Mouse (Mus musculus): ENCODE measurements around the gene Mylk4. TPM values are rescaled to one million over a fixed set of nuclear protein-coding genes. Genes with fewer than 3 reads are reported as not detected.

The Mylk4 gene
- polyA plus RNA-seq, 1 experiment from 2014 or later: 0.16 TPM

DNA sequence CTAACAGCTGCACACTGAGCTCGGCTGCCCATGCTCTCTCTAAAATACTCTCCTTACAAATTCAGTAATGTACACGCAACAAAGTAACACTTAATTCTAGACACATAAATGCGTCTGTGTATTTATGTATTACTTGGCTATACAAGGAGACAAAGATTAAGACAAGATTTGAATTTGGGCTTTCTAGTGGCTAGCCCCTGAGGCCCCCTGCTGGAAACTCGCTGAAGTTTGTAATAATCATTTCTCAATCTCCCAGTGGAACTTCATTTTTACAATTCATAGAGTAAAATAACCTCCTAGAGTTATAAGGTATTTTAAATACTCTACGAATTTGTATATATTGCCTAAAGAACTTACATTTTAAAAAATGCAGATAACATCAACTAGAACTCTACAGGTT lies 699 bp downstream of the Mylk4 start:
- Histone ChIP-seq H3K9ac (ENCODE audit: low read depth, low read length) (no peak overlapping the region), H3K4me1 (ENCODE audit: control insufficient read depth, insufficient read depth, low read length) (no peaks in the 10 kb centered on the region), H3K4me2 (no peak overlapping the region), H3K9me3 (replicated peaks; ENCODE audit: control insufficient read depth, low read length) (no peaks in the 10 kb centered on the region), H3K4me3 (ENCODE audit: low read depth, low read length) (no peak overlapping the region), H3K27me3 (ENCODE audit: control insufficient read depth, insufficient read depth, low read length) (no peaks in the 10 kb centered on the region), H3K27ac (ENCODE audit: low read depth, low read length) (no peak overlapping the region), H3K36me3 (ENCODE audit: control insufficient read depth, insufficient read depth, low read length) (no peaks in the 10 kb centered on the region)
- no peak for ATAC-seq (replicated peaks; ENCODE audit: insufficient number of reproducible peaks, low FRiP score, low TSS enrichment)
- 53% methylated on average over 5 of the region's 5 CpGs for WGBS (ENCODE audit: insufficient replicate concordance)

DNA sequence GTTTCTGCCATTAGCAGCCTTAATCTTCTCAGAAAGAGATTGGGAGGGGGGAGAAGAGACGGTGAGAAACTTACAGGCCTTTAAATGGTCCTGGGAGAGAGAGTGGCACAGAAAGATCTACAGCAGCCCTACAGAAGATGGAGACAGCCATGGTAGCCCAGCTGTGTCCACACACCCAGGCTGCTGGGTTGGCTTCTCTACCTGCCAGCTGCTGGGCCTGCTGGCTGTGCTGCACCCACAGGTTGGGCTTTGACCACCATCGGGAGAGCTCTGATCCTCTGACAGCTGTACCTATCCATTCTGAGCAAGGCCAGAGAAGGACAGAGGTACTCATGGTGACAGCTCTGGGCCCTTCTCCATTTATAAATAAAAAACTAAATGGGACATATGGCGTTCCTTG lies 4.9 kb downstream of the Mylk4 start:
- ATAC-seq (replicated peaks; ENCODE audit: insufficient number of reproducible peaks, low FRiP score, low TSS enrichment): no peak

DNA sequence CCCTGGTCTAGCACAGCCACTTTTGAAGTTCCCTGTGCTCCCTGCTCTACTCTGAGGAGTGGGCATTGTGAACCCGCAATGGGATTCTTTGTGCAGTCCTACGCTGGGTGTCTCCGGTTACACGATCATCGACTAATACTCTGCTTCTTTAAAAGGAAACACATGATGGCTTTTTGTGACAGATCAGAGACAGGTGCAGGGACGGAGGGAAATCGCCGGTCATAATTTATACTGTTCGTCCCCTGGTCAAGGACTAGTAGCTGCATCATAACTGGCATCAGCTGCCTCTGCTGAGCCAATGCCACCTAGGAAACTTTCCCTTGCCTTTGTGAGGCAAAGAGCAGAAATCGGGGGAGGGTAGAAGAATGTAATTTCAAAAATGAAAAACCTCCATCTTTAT lies 7.4 kb downstream of the Mylk4 start:
- no peak for ATAC-seq (replicated peaks; ENCODE audit: insufficient number of reproducible peaks, low FRiP score, low TSS enrichment)
- 88% methylated on average over 10 of the region's 10 CpGs for WGBS (ENCODE audit: insufficient replicate concordance)

More for the DNA sequence above, 4.9 kb downstream of the Mylk4 start:
- Histone ChIP-seq H3K9me3 (replicated peaks; ENCODE audit: control insufficient read depth, low read length) (no peaks in the 10 kb centered on the region), H3K4me2 (no peak overlapping the region), H3K36me3 (ENCODE audit: control insufficient read depth, insufficient read depth, low read length) (no peaks in the 10 kb centered on the region), H3K27ac (ENCODE audit: low read depth, low read length) (no peak overlapping the region), H3K27me3 (ENCODE audit: control insufficient read depth, insufficient read depth, low read length) (no peaks in the 10 kb centered on the region), H3K9ac (ENCODE audit: low read depth, low read length) (no peak overlapping the region), H3K4me3 (ENCODE audit: low read depth, low read length) (no peak overlapping the region), H3K4me1 (ENCODE audit: control insufficient read depth, insufficient read depth, low read length) (no peaks in the 10 kb centered on the region; the same call in 1 of the 2 replicates)
- 67% methylated on average over 3 of the region's 3 CpGs for WGBS (ENCODE audit: insufficient replicate concordance)

DNA sequence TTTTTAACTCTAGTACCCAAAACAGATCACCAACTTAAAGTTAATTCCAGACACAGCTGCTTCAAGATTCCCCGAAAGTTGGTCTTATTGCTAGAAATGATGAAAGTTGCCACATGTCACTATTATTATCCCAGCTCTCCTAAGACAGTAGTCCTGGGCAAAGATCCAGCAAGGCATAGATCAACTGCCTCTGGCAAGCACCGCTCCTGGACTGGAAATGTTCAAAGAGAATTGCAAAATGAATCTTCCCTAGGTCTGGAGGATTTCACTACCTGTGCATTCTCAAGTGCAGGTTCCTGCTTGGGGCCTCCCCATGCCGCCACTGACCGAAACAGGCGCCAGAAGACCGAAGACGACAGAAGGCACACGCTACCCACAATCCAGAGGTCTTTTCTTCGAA lies 7.9 kb downstream of the Mylk4 start:
- no peak for ATAC-seq (replicated peaks; ENCODE audit: insufficient number of reproducible peaks, low FRiP score, low TSS enrichment)
- no peak overlapping the region for H3K9ac ChIP-seq (ENCODE audit: low read depth, low read length)

More for the DNA sequence above, 7.4 kb downstream of the Mylk4 start:
- Histone ChIP-seq H3K27ac (ENCODE audit: low read depth, low read length) (no peak overlapping the region), H3K9ac (ENCODE audit: low read depth, low read length) (no peak overlapping the region), H3K9me3 (replicated peaks; ENCODE audit: control insufficient read depth, low read length) (no peaks in the 10 kb centered on the region), H3K4me1 (ENCODE audit: control insufficient read depth, insufficient read depth, low read length) (no peaks in the 10 kb centered on the region; the same call in 1 of the 2 replicates), H3K4me2 (no peak overlapping the region), H3K27me3 (ENCODE audit: control insufficient read depth, insufficient read depth, low read length) (no peaks in the 10 kb centered on the region), H3K4me3 (ENCODE audit: low read depth, low read length) (no peak overlapping the region), H3K36me3 (ENCODE audit: control insufficient read depth, insufficient read depth, low read length) (no peaks in the 10 kb centered on the region)

DNA sequence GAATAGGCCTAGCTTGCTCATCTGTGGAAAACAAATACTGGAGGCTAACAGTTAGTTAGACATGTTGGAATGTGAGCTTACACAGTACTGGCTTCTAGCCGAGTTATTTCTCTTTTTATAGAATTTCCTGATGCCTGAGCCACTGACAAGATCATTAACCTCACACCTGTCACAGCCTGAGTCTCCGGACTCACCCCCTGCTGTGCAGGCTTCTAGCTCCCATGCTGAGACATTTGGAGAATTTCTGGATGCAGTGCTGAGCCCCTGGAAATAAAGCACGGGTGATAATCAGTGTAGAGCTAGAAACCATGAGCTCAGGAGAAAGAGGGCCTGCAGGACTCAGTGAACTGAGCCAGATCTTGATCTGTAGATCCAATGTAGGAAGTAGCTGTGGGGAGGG lies 13.8 kb downstream of the Mylk4 start:
- Histone ChIP-seq H3K27me3 (ENCODE audit: control insufficient read depth, insufficient read depth, low read length) (no peaks in the 10 kb centered on the region), H3K9me3 (replicated peaks; ENCODE audit: control insufficient read depth, low read length) (no peaks in the 10 kb centered on the region), H3K27ac (ENCODE audit: low read depth, low read length) (no peak overlapping the region), H3K4me1 (ENCODE audit: control insufficient read depth, insufficient read depth, low read length) (no peaks in the 10 kb centered on the region), H3K36me3 (ENCODE audit: control insufficient read depth, insufficient read depth, low read length) (no peaks in the 10 kb centered on the region), H3K4me2 (no peak overlapping the region), H3K4me3 (ENCODE audit: low read depth, low read length) (no peak overlapping the region), H3K9ac (ENCODE audit: low read depth, low read length) (no peak overlapping the region)
- ATAC-seq (replicated peaks; ENCODE audit: insufficient number of reproducible peaks, low FRiP score, low TSS enrichment): no peak
- WGBS (ENCODE audit: insufficient replicate concordance): 11% methylated on average over 3 of the region's 3 CpGs

More for the DNA sequence above, 7.9 kb downstream of the Mylk4 start:
- 81% methylated on average over 9 of the region's 9 CpGs for WGBS (ENCODE audit: insufficient replicate concordance)
- Histone ChIP-seq H3K27ac (ENCODE audit: low read depth, low read length) (no peak overlapping the region), H3K4me3 (ENCODE audit: low read depth, low read length) (no peak overlapping the region), H3K4me1 (ENCODE audit: control insufficient read depth, insufficient read depth, low read length) (no peaks in the 10 kb centered on the region; the same call in 1 of the 2 replicates), H3K9me3 (replicated peaks; ENCODE audit: control insufficient read depth, low read length) (no peaks in the 10 kb centered on the region), H3K27me3 (ENCODE audit: control insufficient read depth, insufficient read depth, low read length) (no peaks in the 10 kb centered on the region), H3K36me3 (ENCODE audit: control insufficient read depth, insufficient read depth, low read length) (no peaks in the 10 kb centered on the region), H3K4me2 (no peak overlapping the region)

DNA sequence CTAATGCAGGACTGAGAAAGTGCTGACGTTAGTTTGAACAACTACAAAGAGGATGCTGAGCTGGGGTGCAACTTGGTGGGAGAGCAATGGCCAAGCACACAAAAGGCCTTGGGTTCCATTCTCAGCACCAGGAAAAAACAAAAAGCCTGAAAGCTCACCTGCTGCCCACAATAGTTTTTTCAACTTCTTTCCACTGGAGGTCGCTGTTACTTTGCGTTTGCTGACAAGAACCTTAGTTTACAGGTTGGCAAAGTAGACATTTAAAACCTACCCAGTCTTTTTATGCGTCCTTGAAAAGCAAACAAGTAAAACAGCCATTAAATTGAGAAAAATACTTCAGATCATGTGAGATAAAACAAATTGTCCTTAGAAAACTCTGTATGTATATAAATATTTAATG lies 15.7 kb downstream of the Mylk4 start:
- Histone ChIP-seq H3K4me2 (no peak overlapping the region), H3K36me3 (ENCODE audit: control insufficient read depth, insufficient read depth, low read length) (no peaks in the 10 kb centered on the region), H3K9me3 (replicated peaks; ENCODE audit: control insufficient read depth, low read length) (no peaks in the 10 kb centered on the region), H3K27me3 (ENCODE audit: control insufficient read depth, insufficient read depth, low read length) (no peaks in the 10 kb centered on the region), H3K27ac (ENCODE audit: low read depth, low read length) (no peak overlapping the region), H3K4me3 (ENCODE audit: low read depth, low read length) (no peak overlapping the region), H3K9ac (ENCODE audit: low read depth, low read length) (no peak overlapping the region), H3K4me1 (ENCODE audit: control insufficient read depth, insufficient read depth, low read length) (peaks cover 9% of the 10 kb centered on the region; the same call in 1 of the 2 replicates)
- ATAC-seq (replicated peaks; ENCODE audit: insufficient number of reproducible peaks, low FRiP score, low TSS enrichment): no peak
- 13% methylated on average over 4 of the region's 4 CpGs for WGBS (ENCODE audit: insufficient replicate concordance)

DNA sequence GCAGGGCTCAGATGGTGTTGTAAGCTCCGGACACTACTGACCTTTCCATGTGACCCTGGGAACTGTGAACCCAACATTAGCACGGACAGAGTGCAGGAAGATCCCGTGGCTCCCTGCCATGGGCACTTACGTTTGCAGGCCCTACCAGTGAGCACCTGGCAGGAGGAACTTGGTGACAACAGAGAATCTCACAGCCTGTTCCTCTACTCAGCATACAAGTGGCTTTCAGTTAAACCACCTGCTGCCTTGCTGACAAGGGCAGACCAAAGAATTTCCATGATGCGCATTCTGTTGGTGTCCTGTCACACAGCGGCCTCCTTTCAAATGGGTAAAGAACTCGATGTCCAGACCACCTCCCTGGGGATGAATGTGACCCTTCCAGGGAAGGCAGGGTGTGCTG lies 19.3 kb downstream of the Mylk4 start:
- H3K4me2 ChIP-seq: no peak overlapping the region
- H3K9ac ChIP-seq (ENCODE audit: low read depth, low read length): no peak overlapping the region
- H3K27ac ChIP-seq (ENCODE audit: low read depth, low read length): no peak overlapping the region
- no peak for ATAC-seq (replicated peaks; ENCODE audit: insufficient number of reproducible peaks, low FRiP score, low TSS enrichment)
- no peaks in the 10 kb centered on the region for H3K36me3 ChIP-seq (ENCODE audit: control insufficient read depth, insufficient read depth, low read length)
- no peaks in the 10 kb centered on the region for H3K9me3 ChIP-seq (replicated peaks; ENCODE audit: control insufficient read depth, low read length)
- H3K4me1 ChIP-seq (ENCODE audit: control insufficient read depth, insufficient read depth, low read length): peaks cover 12% of the 10 kb centered on the region; the same call in 1 of the 2 replicates
- no peak overlapping the region for H3K4me3 ChIP-seq (ENCODE audit: low read depth, low read length)
- H3K27me3 ChIP-seq (ENCODE audit: control insufficient read depth, insufficient read depth, low read length): no peaks in the 10 kb centered on the region
- WGBS (ENCODE audit: insufficient replicate concordance): 15% methylated on average over 7 of the region's 7 CpGs

DNA sequence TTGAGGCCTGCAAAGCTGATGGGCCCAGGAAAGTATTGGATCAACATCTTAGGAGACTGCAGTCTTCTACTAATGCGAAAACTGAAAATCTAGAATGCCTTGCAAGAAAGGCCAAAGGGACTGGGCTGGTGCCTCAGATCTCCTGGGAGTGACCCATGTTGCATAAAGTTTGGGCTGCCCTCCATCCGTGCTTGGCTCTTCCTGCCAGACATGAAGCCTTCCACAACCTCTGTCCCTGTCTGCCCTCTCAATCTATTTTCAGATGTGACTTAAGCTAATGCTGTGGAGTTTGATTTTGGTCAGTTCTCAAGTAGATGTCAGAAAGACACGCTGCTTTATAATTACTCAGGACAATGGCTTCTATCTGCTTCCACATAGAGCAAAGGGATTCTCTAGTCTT lies 20.6 kb downstream of the Mylk4 start:
- no peaks in the 10 kb centered on the region for H3K27me3 ChIP-seq (ENCODE audit: control insufficient read depth, insufficient read depth, low read length)
- no peak overlapping the region for H3K27ac ChIP-seq (ENCODE audit: low read depth, low read length)
- no peak overlapping the region for H3K4me3 ChIP-seq (ENCODE audit: low read depth, low read length)
- peaks cover 12% of the 10 kb centered on the region; the same call in 1 of the 2 replicates for H3K4me1 ChIP-seq (ENCODE audit: control insufficient read depth, insufficient read depth, low read length)
- H3K36me3 ChIP-seq (ENCODE audit: control insufficient read depth, insufficient read depth, low read length): no peaks in the 10 kb centered on the region
- ATAC-seq (replicated peaks; ENCODE audit: insufficient number of reproducible peaks, low FRiP score, low TSS enrichment): no peak
- H3K9ac ChIP-seq (ENCODE audit: low read depth, low read length): no peak overlapping the region
- H3K4me2 ChIP-seq: no peak overlapping the region
- H3K9me3 ChIP-seq (replicated peaks; ENCODE audit: control insufficient read depth, low read length): no peaks in the 10 kb centered on the region
- WGBS (ENCODE audit: insufficient replicate concordance): 72% methylated on average over 3 of the region's 3 CpGs

DNA sequence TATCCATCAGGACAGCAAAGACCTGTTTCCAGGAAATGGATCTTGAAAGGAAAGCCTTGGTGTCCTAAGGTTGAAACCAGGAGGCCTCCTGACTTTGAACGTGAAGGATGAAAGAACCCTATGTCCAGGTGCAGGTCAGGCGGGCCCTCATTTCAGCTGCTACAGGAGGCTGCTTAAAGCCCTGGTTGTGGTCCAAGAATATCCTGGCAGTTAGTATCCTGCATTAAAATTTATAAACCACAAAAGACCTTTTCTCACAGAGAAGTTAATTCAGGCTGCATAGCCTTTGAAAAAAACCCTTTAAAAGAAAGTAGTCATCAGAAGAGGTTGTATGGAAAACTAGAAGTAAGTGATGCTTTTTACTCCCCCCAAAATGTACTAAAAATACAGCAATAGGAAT lies 23.0 kb downstream of the Mylk4 start:
- Histone ChIP-seq H3K36me3 (ENCODE audit: control insufficient read depth, insufficient read depth, low read length) (no peaks in the 10 kb centered on the region), H3K4me2 (no peak overlapping the region), H3K27me3 (ENCODE audit: control insufficient read depth, insufficient read depth, low read length) (no peaks in the 10 kb centered on the region), H3K27ac (ENCODE audit: low read depth, low read length) (no peak overlapping the region), H3K4me3 (ENCODE audit: low read depth, low read length) (no peak overlapping the region), H3K4me1 (ENCODE audit: control insufficient read depth, insufficient read depth, low read length) (peaks cover 12% of the 10 kb centered on the region; the same call in 1 of the 2 replicates), H3K9me3 (replicated peaks; ENCODE audit: control insufficient read depth, low read length) (no peaks in the 10 kb centered on the region), H3K9ac (ENCODE audit: low read depth, low read length) (no peak overlapping the region)
- ATAC-seq (replicated peaks; ENCODE audit: insufficient number of reproducible peaks, low FRiP score, low TSS enrichment): no peak
- 84% methylated on average over 2 of the region's 2 CpGs for WGBS (ENCODE audit: insufficient replicate concordance)
